Mouse (Mus musculus): Measurements from ENCODE around the gene Tut4.

DNA sequence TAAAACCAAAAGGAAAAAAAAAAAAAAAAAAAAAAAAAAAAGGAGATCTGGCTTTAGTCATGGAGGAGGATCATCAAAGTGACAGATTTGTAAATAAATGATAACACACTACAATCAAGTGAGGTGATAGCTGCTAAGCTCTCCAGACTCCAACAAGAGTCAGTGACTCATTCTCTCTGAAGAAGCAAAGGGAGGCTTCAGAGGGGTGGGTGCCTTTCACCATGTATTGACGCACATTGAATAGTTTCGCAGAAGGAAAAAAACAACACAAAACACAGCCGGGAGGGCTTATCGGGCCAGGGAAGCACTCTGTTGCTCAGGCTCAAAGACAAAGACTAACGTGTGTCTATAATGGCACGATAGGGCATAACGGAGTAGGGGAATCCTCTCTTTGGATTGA lies 11.1 kb upstream of the Tut4 start:
- TF ChIP-seq CTCF (IDR thresholded peaks at IDR 0.05; ENCODE audit: insufficient read depth, low read depth, low read length), result no peak
- TF ChIP-seq POLR2A (IDR thresholded peaks at IDR 0.05; ENCODE audit: insufficient read depth, low read depth, low read length), result no peak
